Mouse (Mus musculus) CH12.LX (cell line): ENCODE data around the gene Gm49383. TPM values are rescaled to one million over a fixed set of nuclear protein-coding genes. Genes with fewer than 3 reads are reported as not detected.

Experiments
- DNase-seq: peaks from one replicate; pipeline ENCODE4 v3.0.0-alpha.2; 2013; ENCODE audit errors: extremely low read depth
- H3K27ac ChIP-seq: 2 replicates; pipeline ENCODE4 v1.5.1; 2012; ENCODE audit warnings: low read depth, mild to moderate bottlenecking, control low read depth, moderate library complexity; ENCODE audit not compliant: insufficient read depth
- H3K27me3 ChIP-seq: replicated peaks from 2 replicates; pipeline ENCODE3; 2012; ENCODE audit warnings: inconsistent platforms
- H3K36me3 ChIP-seq, 2 experiments: replicated peaks in 1 of 2; 2 replicates each; pipeline versions ENCODE3 to v1.6.1; 2012; ENCODE audit warnings: inconsistent platforms in 1 of 2, low read length in 1 of 2, mild to moderate bottlenecking in 1 of 2, mixed read lengths in 1 of 2, moderate library complexity in 1 of 2; ENCODE audit not compliant: control insufficient read depth in 1 of 2, insufficient read depth in 1 of 2
- H3K4me1 ChIP-seq, 2 experiments: 2 replicates each; pipeline ENCODE4 v1.6.1; 2012; ENCODE audit warnings: inconsistent platforms in 1 of 2, moderate library complexity in 1 of 2; ENCODE audit not compliant: insufficient read depth in 2 of 2, control insufficient read depth in 1 of 2
- H3K4me2 ChIP-seq: 2 replicates; pipeline ENCODE4 v1.6.1; 2012; ENCODE audit warnings: low read depth, mild to moderate bottlenecking, control low read depth; ENCODE audit not compliant: poor library complexity, insufficient read depth, severe bottlenecking
- H3K4me3 ChIP-seq, 3 experiments: fragments of 150-350 bp in 1 of 3; sonication (generic) in 1 of 3; replicated peaks in 1 of 3; 2 replicates each; pipeline versions ENCODE3 to v1.5.1; 2011 to 2012; ENCODE audit warnings: low read depth in 2 of 3, low read length in 2 of 3, mild to moderate bottlenecking in 2 of 3, moderate library complexity in 2 of 3, control low read depth in 1 of 3, improper control_type of control experiment in 1 of 3, inconsistent platforms in 1 of 3, mixed read lengths in 1 of 3; ENCODE audit not compliant: poor library complexity in 1 of 3
- H3K79me2 ChIP-seq: replicated peaks from 2 replicates; pipeline ENCODE4 v1.6.1; 2012; ENCODE audit warnings: mild to moderate bottlenecking, moderate library complexity; ENCODE audit not compliant: control insufficient read depth, poor library complexity, insufficient read depth, severe bottlenecking; ENCODE audit errors: extremely low read depth
- H3K9ac ChIP-seq: 2 replicates; pipeline ENCODE4 v1.6.1; 2012; ENCODE audit warnings: low read depth, mild to moderate bottlenecking, control low read depth, moderate library complexity; ENCODE audit not compliant: insufficient read depth
- H3K9me3 ChIP-seq: replicated peaks from 2 replicates; pipeline ENCODE3; 2012; ENCODE audit warnings: low read length, inconsistent platforms, mixed read lengths
- BHLHE40 ChIP-seq: IDR thresholded peaks from 2 replicates; pipeline ENCODE4 v1.6.1; 2011; ENCODE audit warnings: mild to moderate bottlenecking, low read depth, low read length, improper control_type of control experiment
- CHD1 ChIP-seq: IDR thresholded peaks from 2 replicates; pipeline ENCODE4 v1.6.1; 2012; ENCODE audit warnings: low read depth, low read length, improper control_type of control experiment, inconsistent platforms
- CHD2 ChIP-seq: IDR thresholded peaks from 2 replicates; pipeline ENCODE4 v1.6.1; 2011; ENCODE audit warnings: low read length, improper control_type of control experiment
- ELF1 ChIP-seq: IDR thresholded peaks from 2 replicates; pipeline ENCODE4 v1.6.1; 2014; ENCODE audit warnings: low read depth, mild to moderate bottlenecking, inconsistent platforms, low read length, improper control_type of control experiment
- EP300 ChIP-seq: IDR thresholded peaks from 2 replicates; pipeline ENCODE4 v1.6.1; 2011; ENCODE audit warnings: low read length, improper control_type of control experiment
- ETS1 ChIP-seq: conservative IDR thresholded peaks from 2 replicates; pipeline ENCODE4 v1.6.1; 2012; ENCODE audit warnings: low read depth, mild to moderate bottlenecking, inconsistent platforms, low read length, improper control_type of control experiment, moderate library complexity
- GABPA ChIP-seq: IDR thresholded peaks from 2 replicates; pipeline ENCODE4 v1.6.1; 2012; ENCODE audit warnings: low read depth, low read length, improper control_type of control experiment, inconsistent platforms; ENCODE audit not compliant: insufficient replicate concordance
- HCFC1 ChIP-seq: IDR thresholded peaks from 2 replicates; pipeline ENCODE4 v1.6.1; 2012; ENCODE audit warnings: low read depth, mild to moderate bottlenecking, inconsistent platforms, low read length, improper control_type of control experiment
- IRF4 ChIP-seq: IDR thresholded peaks from 2 replicates; pipeline ENCODE4 v1.6.1; 2014; ENCODE audit warnings: low read depth, mild to moderate bottlenecking, inconsistent platforms, low read length, improper control_type of control experiment
- JUN ChIP-seq: IDR thresholded peaks from 2 replicates; pipeline ENCODE4 v1.6.1; 2011; ENCODE audit warnings: low read depth, mild to moderate bottlenecking, low read length, improper control_type of control experiment, moderate library complexity; ENCODE audit not compliant: insufficient read depth
- JUND ChIP-seq: conservative IDR thresholded peaks from 2 replicates; pipeline ENCODE4 v1.6.1; 2011; ENCODE audit warnings: low read depth, low read length, improper control_type of control experiment
- KAT2A ChIP-seq: IDR thresholded peaks from 2 replicates; pipeline ENCODE4 v1.6.1; 2012; ENCODE audit warnings: low read length, improper control_type of control experiment, inconsistent platforms; ENCODE audit not compliant: insufficient replicate concordance
- MAFK ChIP-seq: IDR thresholded peaks from 2 replicates; pipeline ENCODE4 v1.6.1; 2011; ENCODE audit warnings: low read length, improper control_type of control experiment; ENCODE audit not compliant: insufficient replicate concordance
- MAX ChIP-seq: IDR thresholded peaks from 2 replicates; pipeline ENCODE4 v1.6.1; 2011; ENCODE audit warnings: low read length, improper control_type of control experiment
- MEF2A ChIP-seq: IDR thresholded peaks from 2 replicates; pipeline ENCODE4 v1.6.1; 2014; ENCODE audit warnings: low read depth, mild to moderate bottlenecking, inconsistent platforms, low read length, improper control_type of control experiment, borderline replicate concordance
- MXI1 ChIP-seq: IDR thresholded peaks from 2 replicates; pipeline ENCODE4 v1.6.1; 2011; ENCODE audit warnings: mild to moderate bottlenecking, low read depth, low read length, improper control_type of control experiment
- NELFE ChIP-seq: IDR thresholded peaks from 2 replicates; pipeline ENCODE4 v1.6.1; 2011; ENCODE audit warnings: low read depth, low read length, improper control_type of control experiment
- NRF1 ChIP-seq: IDR thresholded peaks from 2 replicates; pipeline ENCODE4 v1.6.1; 2014; ENCODE audit warnings: low read depth, mild to moderate bottlenecking, inconsistent platforms, low read length, improper control_type of control experiment, moderate library complexity
- PAX5 ChIP-seq: IDR thresholded peaks from 2 replicates; pipeline ENCODE4 v1.6.1; 2012; ENCODE audit warnings: low read length, inconsistent platforms, mixed read lengths
- POLR2A ChIP-seq: IDR thresholded peaks from 2 replicates; pipeline ENCODE4 v1.6.1; 2011; ENCODE audit warnings: low read depth, mild to moderate bottlenecking, improper control_type of control experiment, low read length
- POLR2AphosphoS2 ChIP-seq: IDR thresholded peaks from 2 replicates; pipeline ENCODE4 v1.6.1; 2011; ENCODE audit warnings: low read depth, low read length, improper control_type of control experiment
- RCOR1 ChIP-seq: conservative IDR thresholded peaks from 2 replicates; pipeline ENCODE4 v1.6.1; 2012; ENCODE audit warnings: low read depth, mild to moderate bottlenecking, inconsistent platforms, low read length, improper control_type of control experiment
- SIN3A ChIP-seq: IDR thresholded peaks from 2 replicates; pipeline ENCODE4 v1.6.1; 2012; ENCODE audit warnings: low read length, improper control_type of control experiment, inconsistent platforms
- SMC3 ChIP-seq: IDR thresholded peaks from 2 replicates; pipeline ENCODE4 v1.6.1; 2011; ENCODE audit warnings: low read depth, low read length, improper control_type of control experiment
- TBP ChIP-seq: conservative IDR thresholded peaks from 2 replicates; pipeline ENCODE4 v1.6.1; 2011; ENCODE audit warnings: low read depth, low read length, improper control_type of control experiment
- TCF12 ChIP-seq: IDR thresholded peaks from 2 replicates; pipeline ENCODE4 v1.6.1; 2014; ENCODE audit warnings: low read depth, mild to moderate bottlenecking, inconsistent platforms, low read length, improper control_type of control experiment
- UBTF ChIP-seq: IDR thresholded peaks from 2 replicates; pipeline ENCODE4 v1.6.1; 2012; ENCODE audit warnings: low read depth, mild to moderate bottlenecking, inconsistent platforms, low read length, improper control_type of control experiment, moderate library complexity
- USF2 ChIP-seq: conservative IDR thresholded peaks from 2 replicates; pipeline ENCODE4 v1.6.1; 2011; ENCODE audit warnings: low read depth, low read length, improper control_type of control experiment
- ZNF384 ChIP-seq: IDR thresholded peaks from 2 replicates; pipeline ENCODE4 v1.6.1; 2012; ENCODE audit warnings: low read depth, low read length, improper control_type of control experiment, inconsistent platforms
- dilution Hi-C: fragments of 300-500 bp; cut with MboI; formaldehyde crosslinking; loops from 2 replicates; pipeline ENCODE4 v1.14.3; 2020; ENCODE audit warnings: low sequenced_read_pairs; ENCODE audit not compliant: extremely low pct_unique_long_range_greater_than_20kb, extremely low pct_ligation_motif_present
- in situ Hi-C: fragments of 300-500 bp; cut with MboI; formaldehyde crosslinking; loops from 3 replicates; pipeline ENCODE4 v1.14.3; 2019; ENCODE audit warnings: low sequenced_read_pairs, low pct_ligation_motif_present, low pct_unique_long_range_greater_than_20kb, mixed read lengths
- polyA plus RNA-seq: library from polyadenylated mRNA; unstranded; fragments of >175 nt; gene quantifications from 2 replicates; pipeline ENCODE4 v1.2.1, GENCODE M21; 2012; ENCODE audit warnings: low read depth; ENCODE audit not compliant: insufficient read length
- total RNA-seq, 2 experiments: library from RNA; depleted of rRNA; stranded (reverse); fragments of 300-350 nt in 1 of 2; fragments of >200 nt in 1 of 2; gene quantifications; 2 replicates each; pipeline ENCODE4 v1.2.3; 2012 to 2014

Gene Gm49383
- total and polyA plus RNA-seq, 3 experiments = 19.1 to 52.1 (median 21.3) TPM

DNA sequence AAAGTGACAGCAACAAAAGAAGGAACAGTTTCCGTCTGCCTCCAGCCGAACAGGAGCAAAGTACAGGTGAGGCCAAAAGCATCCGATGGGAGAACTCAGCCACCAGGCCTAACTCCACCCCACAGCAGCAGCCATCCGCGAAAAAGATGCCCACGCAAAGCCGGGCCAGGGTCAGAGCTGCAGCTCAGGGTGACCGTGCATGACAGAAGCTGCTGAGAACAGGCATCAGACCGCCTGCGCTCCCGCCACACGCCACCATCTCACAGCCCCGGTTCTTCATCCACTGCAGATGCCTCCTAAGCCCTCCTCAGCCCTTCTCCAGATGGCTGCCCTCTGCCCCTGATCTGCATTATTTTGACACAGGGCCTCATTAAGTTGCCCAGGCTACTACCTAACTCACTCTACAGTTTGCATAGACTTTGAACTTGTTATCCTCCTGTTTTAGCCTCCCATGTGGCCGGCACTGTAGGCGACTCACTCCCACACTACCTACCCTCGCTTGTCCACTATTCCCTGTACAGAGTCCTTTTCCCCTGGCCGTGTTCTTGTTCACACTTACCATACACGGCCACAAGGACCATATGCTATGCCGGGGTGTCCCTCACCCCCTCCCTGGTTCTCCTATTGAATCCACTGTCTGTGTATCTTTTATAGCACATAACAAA lies 23.8 kb upstream of the Gm49383 start:
- Histone ChIP-seq H3K9me3 (no peaks in the 10 kb centered on the region), H3K79me2 (no peaks in the 10 kb centered on the region; the same call in 1 of the 2 replicates), H3K9ac (no peak overlapping the region), H3K4me2 (no peak overlapping the region), H3K4me1 (peaks cover 4 to 59% of the 10 kb centered on the region in 2 experiments; a peak in 2 of 4 replicates), H3K4me3 (no peak overlapping the region), H3K27ac (no peak overlapping the region), H3K27me3 (no peaks in the 10 kb centered on the region), H3K36me3 (peaks cover 28 to 73% of the 10 kb centered on the region in 2 experiments)
- in situ Hi-C loops (loop anchor here (5.0 to 25.0 kb wide), 3 partner anchors 77 to 467 kb away; partner anchors contain the start of genes Klhdc2, Sos2 and Vcpkmt), dilution Hi-C loops (no loop called here)
- DNase-seq = no peak
- no peak for TF ChIP-seq IRF4
- no peak for TF ChIP-seq POLR2A
- no peak for TF ChIP-seq POLR2AphosphoS2
- no peak for TF ChIP-seq SMC3
- TF ChIP-seq KAT2A = no peak
- no peak for TF ChIP-seq HCFC1
- no peak for TF ChIP-seq ETS1
- TF ChIP-seq TBP = no peak
- no peak for TF ChIP-seq CHD2
- TF ChIP-seq MEF2A = no peak
- no peak for TF ChIP-seq MAX
- no peak for TF ChIP-seq ELF1
- TF ChIP-seq CHD1 = no peak
- no peak for TF ChIP-seq PAX5
- no peak for TF ChIP-seq GABPA
- TF ChIP-seq SIN3A = no peak
- TF ChIP-seq NELFE = no peak
- no peak for TF ChIP-seq RCOR1

DNA sequence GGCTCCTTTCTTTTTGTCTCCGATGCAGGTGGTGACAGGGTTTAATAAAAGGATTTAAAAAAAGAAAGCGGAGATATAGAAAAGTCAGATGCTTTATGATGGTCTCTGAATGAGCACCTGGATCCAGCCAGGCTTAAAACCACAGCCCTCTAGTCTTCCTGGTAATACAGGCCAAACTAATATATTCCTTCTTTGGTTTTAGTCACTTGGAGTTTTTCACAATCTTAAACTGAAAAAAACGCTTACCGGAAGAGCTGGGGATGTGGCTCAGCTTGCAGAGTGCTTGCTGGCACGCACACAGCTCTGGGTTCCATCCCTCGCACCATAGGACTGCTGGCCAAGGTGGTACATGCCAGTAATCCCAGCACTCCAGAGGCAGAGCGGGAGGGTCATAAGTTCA lies 19.7 kb upstream of the Gm49383 start:
- H3K4me2 ChIP-seq = no peak overlapping the region
- peak; percentile 79 for DNase-seq
- TF ChIP-seq MXI1 (no peak; the same call in 1 of the 2 replicates), POLR2A (no peak), ZNF384 (peak; percentile 89), MEF2A (peak; percentile 53; the same call in 1 of the 2 replicates), MAFK (peak; percentile 29; the same call in 1 of the 2 replicates), TBP (0 out of 2 replicates have a peak, but pooled peaks have one; percentile 20), ELF1 (0 out of 2 replicates have a peak, but pooled peaks have one; percentile 27), BHLHE40 (peak; percentile 50), NRF1 (no peak), IRF4 (no peak), USF2 (no peak), EP300 (peak; percentile 88), PAX5 (no peak), HCFC1 (no peak), ETS1 (peak; percentile 67), JUN (no peak), UBTF (no peak), POLR2AphosphoS2 (no peak), TCF12 (peak; percentile 89), JUND (no peak)
- TF ChIP-seq, all 38 proteins: peak for 9
- H3K27ac ChIP-seq = peak overlapping the region; percentile 69
- no peaks in the 10 kb centered on the region for H3K9me3 ChIP-seq
- no peak overlapping the region for H3K9ac ChIP-seq
- peaks cover 4 to 83% of the 10 kb centered on the region in 2 experiments; a peak in 2 of 4 replicates for H3K4me1 ChIP-seq
- dilution Hi-C loops (no loop called here), in situ Hi-C loops (loop anchor here (25.0 kb wide), 2 partner anchors 371 to 471 kb away; partner anchors contain the start of genes Sos2 and Vcpkmt)
- no peak overlapping the region for H3K4me3 ChIP-seq
- H3K27me3 ChIP-seq = no peaks in the 10 kb centered on the region
- no peaks in the 10 kb centered on the region for H3K79me2 ChIP-seq
- H3K36me3 ChIP-seq = peaks cover 42 to 68% of the 10 kb centered on the region in 2 experiments
